ENCODE assay signal across 7 mouse cellular contexts in genomic region chr4:129287472-129287981, GRCm38 (mm10). TPM values are rescaled to one million over a fixed set of nuclear protein-coding genes. Genes with fewer than 3 reads are reported as not detected.
DNase-seq lines count a peak whose midpoint lies in the region; ATAC-seq and TF ChIP-seq lines count a peak whose summit lies in the region.

TSS of gene Sync (plus strand) at chr4:129287617.

- H3K27ac ChIP-seq in testis, adult 2 months (ENCODE audit: control insufficient read depth, insufficient read depth, low read depth, low read length) = peak within 1 kb of the TSS; percentile 37; the same call in 1 of the 2 replicates
- no peak within 1 kb of the TSS; the same call in 1 of the 2 replicates for H3K27ac ChIP-seq in embryonic facial prominence, embryonic 13.5 days
- H3K27ac ChIP-seq in heart, embryonic 12.5 days (ENCODE audit: poor library complexity, severe bottlenecking) = no peak within 1 kb of the TSS; the same call in 1 of the 2 replicates
- H3K27ac ChIP-seq in limb, embryonic 12.5 days = peak within 1 kb of the TSS; percentile 41; the same call in 1 of the 2 replicates
- peak within 1 kb of the TSS; percentile 23; the same call in 1 of the 2 replicates for H3K27ac ChIP-seq in neural tube, embryonic 15.5 days (replicated peaks)

- peak within 1 kb of the TSS; percentile 77 for H3K4me3 ChIP-seq in testis, adult 2 months (ENCODE audit: control insufficient read depth, low read depth, low read length)
- peak within 1 kb of the TSS; percentile 52 for H3K4me3 ChIP-seq in embryonic facial prominence, embryonic 13.5 days
- H3K4me3 ChIP-seq in heart, embryonic 12.5 days = peak within 1 kb of the TSS; percentile 54
- peak within 1 kb of the TSS; percentile 54 for H3K4me3 ChIP-seq in limb, embryonic 12.5 days (replicated peaks)
- H3K4me3 ChIP-seq in neural tube, embryonic 15.5 days (replicated peaks) = peak within 1 kb of the TSS; percentile 49

- no peaks in the 10 kb centered on the region for H3K36me3 ChIP-seq in testis, adult 2 months (ENCODE audit: control insufficient read depth, insufficient read depth, low read length)
- no peaks in the 10 kb centered on the region for H3K36me3 ChIP-seq in embryonic facial prominence, embryonic 13.5 days
- no peaks in the 10 kb centered on the region for H3K36me3 ChIP-seq in heart, embryonic 12.5 days
- no peaks in the 10 kb centered on the region for H3K36me3 ChIP-seq in limb, embryonic 12.5 days
- no peaks in the 10 kb centered on the region for H3K36me3 ChIP-seq in neural tube, embryonic 15.5 days

- no peaks in the 10 kb centered on the region for H3K9me3 ChIP-seq in embryonic facial prominence, embryonic 13.5 days
- H3K9me3 ChIP-seq in heart, embryonic 12.5 days (replicated peaks) = 0 out of 2 replicates have a peak, but pooled peaks cover 2% of the 10 kb centered on the region
- no peaks in the 10 kb centered on the region for H3K9me3 ChIP-seq in limb, embryonic 12.5 days
- H3K9me3 ChIP-seq in neural tube, embryonic 15.5 days (replicated peaks) = no peaks in the 10 kb centered on the region

- peak within 1 kb of the TSS; percentile 69 for H3K9ac ChIP-seq in embryonic facial prominence, embryonic 13.5 days
- H3K9ac ChIP-seq in heart, embryonic 12.5 days = peak within 1 kb of the TSS; percentile 60
- peak within 1 kb of the TSS; percentile 63 for H3K9ac ChIP-seq in limb, embryonic 12.5 days (replicated peaks)
- peak within 1 kb of the TSS; percentile 55 for H3K9ac ChIP-seq in neural tube, embryonic 15.5 days (replicated peaks)

- H3K4me1 ChIP-seq in testis, adult 2 months (ENCODE audit: control insufficient read depth, insufficient read depth, low read length) = peaks cover 10% of the 10 kb centered on the region
- H3K4me1 ChIP-seq in embryonic facial prominence, embryonic 13.5 days = peaks cover 23% of the 10 kb centered on the region
- peaks cover 16% of the 10 kb centered on the region for H3K4me1 ChIP-seq in heart, embryonic 12.5 days (replicated peaks)
- peaks cover 17% of the 10 kb centered on the region; the same call in 1 of the 2 replicates for H3K4me1 ChIP-seq in limb, embryonic 12.5 days (replicated peaks)
- peaks cover 22% of the 10 kb centered on the region for H3K4me1 ChIP-seq in neural tube, embryonic 15.5 days

- TF ChIP-seq POLR2A in testis, adult 2 months (IDR thresholded peaks at IDR 0.05; ENCODE audit: control insufficient read depth, low read depth, low read length) = no peak

- WGBS in embryonic facial prominence, embryonic 13.5 days = 2% methylated on average over 36 of the region's 53 CpGs
- 1% methylated on average over 50 of the region's 53 CpGs for WGBS in heart, embryonic 12.5 days
- whole genome bisulfite sequencing in limb, embryonic 12.5 days = under 1% methylated on average over 49 of the region's 53 CpGs
- WGBS in neural tube, embryonic 15.5 days = 1% methylated on average over 47 of the region's 53 CpGs

- no peak for DNase-seq in testis, postnatal 14 days (ENCODE audit: low spot score)
- DNase-seq in adipocyte (ENCODE audit: low spot score) = no peak

- peak within 1 kb of the TSS; percentile 96 for H3K4me2 ChIP-seq in embryonic facial prominence, embryonic 13.5 days
- H3K4me2 ChIP-seq in heart, embryonic 12.5 days = peak within 1 kb of the TSS; percentile 100
- H3K4me2 ChIP-seq in limb, embryonic 12.5 days = peak within 1 kb of the TSS; percentile 98
- H3K4me2 ChIP-seq in neural tube, embryonic 15.5 days = peak within 1 kb of the TSS; percentile 87

- no peak for TF ChIP-seq CTCF in testis, adult 2 months (IDR thresholded peaks at IDR 0.05; ENCODE audit: control insufficient read depth, insufficient read depth, insufficient replicate concordance, low read depth, low read length)

- H3K27me3 ChIP-seq in testis, adult 2 months (ENCODE audit: control insufficient read depth, insufficient read depth, low read length) = no peaks in the 10 kb centered on the region
- peaks cover 32% of the 10 kb centered on the region for H3K27me3 ChIP-seq in embryonic facial prominence, embryonic 13.5 days
- H3K27me3 ChIP-seq in heart, embryonic 12.5 days (replicated peaks) = peaks cover 27% of the 10 kb centered on the region
- peaks cover 33% of the 10 kb centered on the region for H3K27me3 ChIP-seq in limb, embryonic 12.5 days
- peaks cover 8% of the 10 kb centered on the region for H3K27me3 ChIP-seq in neural tube, embryonic 15.5 days (replicated peaks)

- ATAC-seq in embryonic facial prominence, embryonic 13.5 days (ENCODE audit: insufficient number of reproducible peaks, insufficient read depth, low FRiP score, low TSS enrichment, low read depth) = no peak
- peak; percentile 43 for ATAC-seq in heart, embryonic 12.5 days (ENCODE audit: insufficient number of reproducible peaks, low FRiP score)
- peak; percentile 37; the same call in 1 of the 2 replicates for ATAC-seq in limb, embryonic 12.5 days (ENCODE audit: insufficient number of reproducible peaks, insufficient read depth, low FRiP score, low TSS enrichment, low read depth)
- ATAC-seq in neural tube, embryonic 15.5 days (ENCODE audit: low FRiP score) = no peak; the same call in 1 of the 2 replicates

RNA-seq across cellular contexts. Expression of gene Sync, which starts in this region (rescaled TPM):
- polyA plus RNA-seq in testis, adult 2 months (2012; rRNA removed) = 0.36 and 0.40 TPM in 2 replicates
- polyA plus RNA-seq in embryonic facial prominence, embryonic 13.5 days (2015; fragmentation: Nextera tagmentation; extraction: Ambion mirVana) = 0.96 and 1.2 TPM in 2 replicates
- 1.1 and 1.3 TPM in 2 replicates for polyA plus RNA-seq in heart, embryonic 12.5 days (2016; fragmentation: Nextera tagmentation; extraction: Ambion mirVana)
- polyA plus RNA-seq in limb, embryonic 12.5 days (2016; fragmentation: Nextera tagmentation; extraction: Ambion mirVana) = 1.2 and 1.9 TPM in 2 replicates
- 2.7 and 2.9 TPM in 2 replicates for polyA plus RNA-seq in neural tube, embryonic 15.5 days (2015; fragmentation: Nextera tagmentation; extraction: Ambion mirVana)

Comparison
In these comparisons a context has a peak if more than half of its experiments do, and no peak if none do; other contexts are left out.
1. H3K27ac ChIP-seq: peak in testis, adult 2 months (single experiment), limb, embryonic 12.5 days (single experiment) and neural tube, embryonic 15.5 days (single experiment); none in embryonic facial prominence, embryonic 13.5 days (single experiment) and heart, embryonic 12.5 days (single experiment).
2. ATAC-seq: peak in heart, embryonic 12.5 days (single experiment) and limb, embryonic 12.5 days (single experiment); none in embryonic facial prominence, embryonic 13.5 days (single experiment) and neural tube, embryonic 15.5 days (single experiment).
3. Peak in every context shown above with its lines, with median percentiles within 50 percentile points of each other: H3K4me3 ChIP-seq, H3K4me2 ChIP-seq and H3K9ac ChIP-seq.